Mouse (Mus musculus) lung, embryonic 16.5 days (tissue): ENCODE measurements around the gene Tspan11. TPM values are rescaled to one million over a fixed set of nuclear protein-coding genes. Genes with fewer than 3 reads are reported as not detected.

ENCODE experiments used
- ATAC-seq: fragments of 200-750 bp; cut with Nextera tagmentation; 2 replicates; pipeline ENCODE4 v1.8.0; 2017; ENCODE audit warnings: low read depth, mild to moderate bottlenecking, moderate library complexity
- H3K27ac ChIP-seq: fragments of 300-500 bp; sonication (generic); 2 replicates; pipeline ENCODE4 v1.5.1; 2014; ENCODE audit warnings: mild to moderate bottlenecking, control low read depth, low read length
- H3K27me3 ChIP-seq: fragments of 300-500 bp; sonication (generic); 2 replicates; pipeline ENCODE4 v1.6.1; 2014; ENCODE audit warnings: low read depth, low read length, mixed read lengths; ENCODE audit not compliant: control insufficient read depth, insufficient read depth
- H3K36me3 ChIP-seq: fragments of 300-500 bp; sonication (generic); 2 replicates; pipeline ENCODE4 v1.6.1; 2014; ENCODE audit warnings: low read length; ENCODE audit not compliant: control insufficient read depth, insufficient read depth
- H3K4me1 ChIP-seq: fragments of 300-500 bp; sonication (generic); replicated peaks from 2 replicates; pipeline ENCODE4 v1.6.1; 2014; ENCODE audit warnings: low read length, mixed read lengths; ENCODE audit not compliant: control insufficient read depth, insufficient read depth
- H3K4me2 ChIP-seq: fragments of 300-500 bp; sonication (generic); 2 replicates; pipeline ENCODE4 v1.6.1; 2014; ENCODE audit warnings: low read depth, low read length, control low read depth
- H3K4me3 ChIP-seq: fragments of 300-500 bp; sonication (generic); 2 replicates; pipeline ENCODE4 v1.5.1; 2014; ENCODE audit warnings: mild to moderate bottlenecking, low read length, control low read depth
- H3K9ac ChIP-seq: fragments of 300-500 bp; sonication (generic); 2 replicates; pipeline ENCODE4 v1.6.1; 2014; ENCODE audit warnings: low read length, control low read depth
- H3K9me3 ChIP-seq: fragments of 300-500 bp; sonication (generic); 2 replicates; pipeline ENCODE4 v1.6.1; 2016; ENCODE audit warnings: low read length; ENCODE audit not compliant: control insufficient read depth
- WGBS: fragments of 180-500 bp; shearing (Covaris S2); extraction: QIAGEN DNeasy Blood & Tissue Kit; methylation state at CpG from one replicate; pipeline ENCODE4 v1.1.7; 2014; 5-methylcytosine and 5-hydroxymethylcytosine counted together
- polyA plus RNA-seq: library from polyadenylated mRNA; unstranded; fragments of >200 nt; fragmentation: Nextera tagmentation; extraction: Ambion mirVana; gene quantifications from 2 replicates; pipeline ENCODE4 v1.2.1, GENCODE M21; 2015

Gene Tspan11
- polyA plus RNA-seq, 1 experiment from 2014 or later, result 23.8 TPM

GRCm38 (mm10) chr6:127912938-127913337 is 25.5 kb downstream of the Tspan11 start:
- H3K9me3 ChIP-seq, result 0 out of 2 replicates have a peak, but pooled peaks cover 2% of the 10 kb centered on the region
- no peak overlapping the region for H3K4me2 ChIP-seq
- no peak overlapping the region for H3K9ac ChIP-seq
- H3K4me3 ChIP-seq, result no peak overlapping the region
- WGBS, result 90% methylated on average over 3 of the region's 3 CpGs
- H3K27ac ChIP-seq, result no peak overlapping the region
- H3K36me3 ChIP-seq, result peaks cover 3% of the 10 kb centered on the region; the same call in 1 of the 2 replicates
- H3K4me1 ChIP-seq, result no peaks in the 10 kb centered on the region
- ATAC-seq, result peak; percentile 34; the same call in 1 of the 2 replicates
- H3K27me3 ChIP-seq, result no peaks in the 10 kb centered on the region

GRCm38 (mm10) chr6:127916993-127917392 is 29.6 kb downstream of the Tspan11 start:
- H3K4me2 ChIP-seq, result no peak overlapping the region
- H3K9me3 ChIP-seq, result 0 out of 2 replicates have a peak, but pooled peaks cover 2% of the 10 kb centered on the region
- no peak overlapping the region for H3K27ac ChIP-seq
- peaks cover 3% of the 10 kb centered on the region; the same call in 1 of the 2 replicates for H3K4me1 ChIP-seq
- H3K27me3 ChIP-seq, result no peaks in the 10 kb centered on the region
- H3K4me3 ChIP-seq, result no peak overlapping the region
- no peak for ATAC-seq
- no peak overlapping the region for H3K9ac ChIP-seq
- H3K36me3 ChIP-seq, result peaks cover 3% of the 10 kb centered on the region; the same call in 1 of the 2 replicates
- WGBS, result 51% methylated on average over 3 of the region's 3 CpGs

- Histone ChIP-seq H3K4me3 (no peak overlapping the region), H3K27me3 (no peaks in the 10 kb centered on the region), H3K4me2 (no peak overlapping the region), H3K9ac (no peak overlapping the region), H3K36me3 (peaks cover 3% of the 10 kb centered on the region; the same call in 1 of the 2 replicates), H3K4me1 (peaks cover 3% of the 10 kb centered on the region; the same call in 1 of the 2 replicates), H3K9me3 (0 out of 2 replicates have a peak, but pooled peaks cover 2% of the 10 kb centered on the region), H3K27ac (no peak overlapping the region)
- no peak for ATAC-seq
- 70% methylated on average over 4 of the region's 4 CpGs for WGBS
These were observed 30.3 kb downstream of the Tspan11 start for GRCm38 (mm10) chr6:127917712-127918111.

- Histone ChIP-seq H3K4me3 (no peak overlapping the region), H3K9me3 (0 out of 2 replicates have a peak, but pooled peaks cover 2% of the 10 kb centered on the region), H3K4me2 (no peak overlapping the region), H3K9ac (no peak overlapping the region), H3K27ac (no peak overlapping the region), H3K27me3 (no peaks in the 10 kb centered on the region), H3K36me3 (peaks cover 3% of the 10 kb centered on the region; the same call in 1 of the 2 replicates), H3K4me1 (peaks cover 3% of the 10 kb centered on the region; the same call in 1 of the 2 replicates)
- ATAC-seq, result no peak
- 81% methylated on average over 6 of the region's 6 CpGs for WGBS
These were observed 32.1 kb downstream of the Tspan11 start for GRCm38 (mm10) chr6:127919491-127919890.

- Histone ChIP-seq H3K4me3 (no peak overlapping the region), H3K4me1 (peaks cover 3% of the 10 kb centered on the region; the same call in 1 of the 2 replicates), H3K9me3 (0 out of 2 replicates have a peak, but pooled peaks cover 2% of the 10 kb centered on the region), H3K4me2 (no peak overlapping the region), H3K9ac (no peak overlapping the region), H3K27me3 (no peaks in the 10 kb centered on the region), H3K27ac (no peak overlapping the region), H3K36me3 (peaks cover 3% of the 10 kb centered on the region; the same call in 1 of the 2 replicates)
- 9% methylated on average over 8 of the region's 8 CpGs for WGBS
- ATAC-seq, result peak; percentile 76
These were observed 33.3 kb downstream of the Tspan11 start for GRCm38 (mm10) chr6:127920652-127921051.

- ATAC-seq, result no peak
- H3K27ac ChIP-seq, result no peak overlapping the region
- peaks cover 3% of the 10 kb centered on the region; the same call in 1 of the 2 replicates for H3K4me1 ChIP-seq
- WGBS, result 28% methylated on average over 9 of the region's 9 CpGs
- H3K4me3 ChIP-seq, result no peak overlapping the region
- no peaks in the 10 kb centered on the region for H3K27me3 ChIP-seq
- no peaks in the 10 kb centered on the region for H3K9me3 ChIP-seq
- no peaks in the 10 kb centered on the region for H3K36me3 ChIP-seq
- H3K4me2 ChIP-seq, result no peak overlapping the region
- H3K9ac ChIP-seq, result no peak overlapping the region
These were observed 34.6 kb downstream of the Tspan11 start for GRCm38 (mm10) chr6:127921996-127922395.

GRCm38 (mm10) chr6:127923296-127923695 is 35.9 kb downstream of the Tspan11 start:
- WGBS, result 85% methylated on average over 9 of the region's 9 CpGs

GRCm38 (mm10) chr6:127924750-127925149 is 37.4 kb downstream of the Tspan11 start:
- no peak overlapping the region for H3K27ac ChIP-seq
- H3K4me1 ChIP-seq, result peaks cover 3% of the 10 kb centered on the region; the same call in 1 of the 2 replicates
- H3K9ac ChIP-seq, result no peak overlapping the region
- 65% methylated on average over 6 of the region's 6 CpGs for WGBS
- H3K27me3 ChIP-seq, result no peaks in the 10 kb centered on the region
- no peaks in the 10 kb centered on the region for H3K9me3 ChIP-seq
- H3K36me3 ChIP-seq, result no peaks in the 10 kb centered on the region
- no peak for ATAC-seq
- no peak overlapping the region for H3K4me3 ChIP-seq
- no peak overlapping the region for H3K4me2 ChIP-seq

More at GRCm38 (mm10) chr6:127923296-127923695, 35.9 kb downstream of the Tspan11 start:
- Histone ChIP-seq H3K4me2 (no peak overlapping the region), H3K27me3 (no peaks in the 10 kb centered on the region), H3K27ac (no peak overlapping the region), H3K4me3 (no peak overlapping the region), H3K4me1 (peaks cover 3% of the 10 kb centered on the region; the same call in 1 of the 2 replicates), H3K9ac (no peak overlapping the region), H3K36me3 (no peaks in the 10 kb centered on the region), H3K9me3 (no peaks in the 10 kb centered on the region)
- ATAC-seq, result no peak

GRCm38 (mm10) chr6:127925915-127926314 is 38.5 kb downstream of the Tspan11 start:
- no peaks in the 10 kb centered on the region for H3K4me1 ChIP-seq

More at GRCm38 (mm10) chr6:127925915-127926314, 38.5 kb downstream of the Tspan11 start:
- Histone ChIP-seq H3K9ac (no peak overlapping the region), H3K4me3 (no peak overlapping the region), H3K4me2 (no peak overlapping the region), H3K9me3 (no peaks in the 10 kb centered on the region), H3K27me3 (no peaks in the 10 kb centered on the region), H3K27ac (no peak overlapping the region), H3K36me3 (no peaks in the 10 kb centered on the region; the same call in 1 of the 2 replicates)
- ATAC-seq, result no peak
- 65% methylated on average over 9 of the region's 9 CpGs for WGBS
